Mouse (Mus musculus) layer of hippocampus, adult 2 months (tissue): ENCODE measurements at regions not wholly inside any gene's neighbourhood (a gene's known extent, or its start where the extent isn't known, plus 50 kb on each side); places are given as distances from the start of the nearest gene placed in this dataset.
A peak's percentile ranks its signal among the peaks of the same experiment; 100 is the strongest.

Experiments
- DNase-seq, 2 experiments: peaks; one replicate each; pipeline ENCODE4 v3.0.0; 2022; ENCODE audit warnings: low spot score in 2 of 2
- H3K27ac ChIP-seq: fragments of 200-600 bp; 2 replicates; pipeline ENCODE4 v1.8.1; 2022
- H3K4me3 ChIP-seq: fragments of 200-600 bp; 2 replicates; pipeline ENCODE4 v1.8.1; 2022; ENCODE audit warnings: mild to moderate bottlenecking
- CTCF ChIP-seq: fragments of 200-600 bp; conservative IDR thresholded peaks from 2 replicates; pipeline ENCODE4 v1.8.1; 2022; ENCODE audit warnings: antibody characterized with exemption, mild to moderate bottlenecking, moderate library complexity

DNA sequence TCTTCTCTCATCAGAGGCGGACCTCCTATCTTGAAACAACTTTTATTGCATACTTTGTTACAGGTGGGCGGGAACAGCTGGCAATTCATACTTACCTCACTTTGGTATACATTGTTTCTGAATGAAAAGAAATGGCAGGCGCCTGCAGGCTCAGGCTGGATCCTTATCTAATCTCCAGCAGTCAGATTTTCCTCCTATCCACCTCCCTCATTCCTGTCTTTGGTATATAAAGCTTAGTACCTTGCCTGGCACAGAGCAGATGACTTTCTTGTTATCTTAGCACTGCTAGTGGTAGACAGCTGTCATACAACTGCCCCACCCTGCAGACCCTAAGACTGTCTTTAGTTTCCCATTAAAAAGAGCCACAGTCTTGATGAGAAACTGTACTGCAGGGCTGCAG is 226.8 kb upstream of the Ghitm start:
- Histone ChIP-seq H3K27ac (no peak overlapping the region), H3K4me3 (no peak overlapping the region)
- no peak for DNase-seq
- TF ChIP-seq CTCF, result no peak

DNA sequence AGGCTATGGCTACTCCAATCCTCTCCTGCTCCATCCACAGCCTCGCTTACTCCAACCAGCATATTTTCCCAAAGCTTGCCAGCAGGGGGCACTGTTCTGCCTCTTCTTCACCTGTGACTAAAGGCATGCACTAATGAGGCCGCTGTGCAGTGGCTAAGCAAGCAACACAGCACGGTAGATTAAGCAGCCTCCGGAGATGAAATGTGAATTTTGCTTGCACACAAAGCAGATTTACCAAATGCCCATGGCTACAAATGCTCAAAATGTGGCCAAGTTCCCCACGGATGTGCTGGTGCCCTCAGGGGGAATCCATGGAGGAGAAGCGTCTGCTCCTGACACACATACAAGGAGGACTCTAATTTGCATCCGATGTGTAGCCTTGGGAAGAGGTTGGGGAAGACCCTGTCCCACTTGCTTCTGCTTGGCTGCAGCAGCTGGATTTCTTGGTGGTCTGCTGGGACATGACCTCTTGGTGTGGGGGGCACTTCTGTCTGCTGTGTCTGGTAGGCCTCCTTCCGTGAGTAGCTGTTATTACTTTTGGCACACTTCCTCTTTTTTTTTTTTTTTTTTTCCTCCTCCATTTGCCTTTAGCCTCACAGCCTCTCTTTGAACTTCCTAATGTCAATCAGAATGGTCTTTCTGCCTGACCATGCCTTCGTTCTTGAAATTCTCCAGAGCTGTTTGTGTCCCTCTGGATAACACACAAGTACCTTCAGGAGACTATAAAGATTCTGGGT is 221.1 kb upstream of the Ghitm start:
- TF ChIP-seq CTCF, result peak; percentile 88
- H3K4me3 ChIP-seq, result no peak overlapping the region
- peak; percentile 78 to 79 for DNase-seq

DNA sequence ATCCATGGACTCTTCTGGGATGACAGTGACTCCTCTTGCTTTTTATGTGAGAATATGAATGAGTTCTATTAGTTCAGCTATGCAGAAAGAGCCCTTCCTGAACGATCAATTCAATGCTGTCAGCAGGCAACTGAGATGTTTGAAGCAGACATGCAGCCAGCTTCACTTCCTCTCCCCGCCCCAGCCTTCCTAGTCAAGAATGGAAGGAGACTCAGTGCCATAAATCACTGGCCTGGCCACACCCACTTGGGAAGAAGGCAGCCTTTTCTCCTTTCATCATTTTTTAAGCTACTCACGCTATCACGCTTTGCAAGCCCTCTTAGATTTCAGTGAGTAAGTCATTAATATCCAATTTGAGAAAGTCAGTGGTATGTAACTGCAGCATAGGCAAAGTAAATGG is 188.3 kb upstream of the Ghitm start:
- DNase-seq, result no peak
- Histone ChIP-seq H3K4me3 (no peak overlapping the region), H3K27ac (no peak overlapping the region)
- no peak for TF ChIP-seq CTCF

More for the DNA sequence above, 221.1 kb upstream of the Ghitm start:
- H3K27ac ChIP-seq, result no peak overlapping the region

DNA sequence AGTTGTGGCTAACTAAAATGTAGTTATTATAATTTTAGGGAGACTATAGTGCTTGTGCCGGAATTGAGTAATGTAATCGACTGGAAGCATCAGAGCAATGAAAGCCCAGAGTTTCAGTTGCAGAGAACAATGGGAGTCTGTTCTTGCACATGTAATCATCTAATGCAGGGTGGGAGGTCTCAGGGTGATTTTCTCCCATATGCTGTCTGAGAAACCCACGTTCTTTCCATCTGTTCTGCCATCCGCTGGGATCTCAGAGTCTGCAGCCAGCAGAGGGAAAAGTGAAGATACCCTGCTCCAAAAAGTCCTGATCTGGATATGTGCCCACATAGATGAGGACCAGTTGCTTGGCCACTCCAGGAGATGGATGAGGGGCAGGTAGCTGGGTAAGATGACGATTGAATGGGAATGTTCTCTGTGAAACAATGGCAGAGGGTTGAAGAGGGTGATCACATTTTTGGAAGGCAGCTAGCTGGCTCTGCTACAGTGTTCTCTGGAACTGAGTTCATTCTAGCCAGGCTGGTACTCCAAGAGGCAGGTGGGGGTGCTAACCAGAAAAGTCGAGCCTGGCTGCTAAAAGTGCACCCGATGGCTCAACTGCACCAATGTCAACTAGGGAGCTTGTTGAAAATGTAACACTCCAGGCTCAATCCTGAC is 180.3 kb upstream of the Ghitm start:
- Histone ChIP-seq H3K4me3 (no peak overlapping the region), H3K27ac (peak overlapping the region; percentile 61)
- TF ChIP-seq CTCF, result no peak
- DNase-seq, result peak; percentile 46 to 60

DNA sequence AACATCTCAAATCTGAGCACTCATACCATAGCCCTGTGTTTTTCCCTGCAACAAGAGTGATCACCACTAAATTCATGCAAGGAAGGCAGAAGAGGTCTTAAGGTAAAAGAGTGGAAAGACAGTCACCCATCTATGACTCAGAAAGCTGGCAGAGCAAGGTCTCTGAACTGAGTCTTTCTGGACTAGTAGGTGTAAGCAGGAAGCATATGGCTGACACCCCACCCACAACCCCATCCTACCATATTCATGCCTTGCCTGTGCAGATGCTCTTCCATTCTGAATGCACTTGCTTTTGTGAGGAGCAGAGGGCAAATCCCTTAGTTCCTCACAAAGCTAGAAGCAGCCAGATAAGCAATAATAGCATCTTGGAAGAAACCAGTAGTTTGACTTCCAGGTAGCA is 178.8 kb upstream of the Ghitm start:
- no peak for TF ChIP-seq CTCF
- no peak for DNase-seq
- no peak overlapping the region for H3K4me3 ChIP-seq

DNA sequence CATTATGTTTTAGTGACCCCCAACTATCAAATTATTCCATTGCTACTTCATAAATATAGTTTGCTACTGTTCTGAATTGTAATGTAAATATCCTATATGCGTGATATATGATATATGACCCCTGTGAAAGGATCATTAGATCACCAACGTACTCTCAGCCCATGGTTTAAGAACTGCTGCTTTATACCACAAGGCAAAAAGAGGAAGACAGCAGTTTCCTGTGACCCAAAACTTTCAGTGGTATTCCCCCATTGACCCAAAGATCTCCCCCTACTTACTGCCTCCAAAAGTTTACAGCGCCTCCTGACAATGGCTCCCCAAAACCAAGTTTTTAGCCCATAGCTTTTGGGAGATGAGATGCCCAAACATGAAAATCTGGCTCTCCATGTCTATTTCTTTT is 177.8 kb upstream of the Ghitm start:
- H3K4me3 ChIP-seq, result no peak overlapping the region
- TF ChIP-seq CTCF, result no peak
- no peak for DNase-seq
- no peak overlapping the region for H3K27ac ChIP-seq

More for the DNA sequence above, 178.8 kb upstream of the Ghitm start:
- H3K27ac ChIP-seq, result no peak overlapping the region

DNA sequence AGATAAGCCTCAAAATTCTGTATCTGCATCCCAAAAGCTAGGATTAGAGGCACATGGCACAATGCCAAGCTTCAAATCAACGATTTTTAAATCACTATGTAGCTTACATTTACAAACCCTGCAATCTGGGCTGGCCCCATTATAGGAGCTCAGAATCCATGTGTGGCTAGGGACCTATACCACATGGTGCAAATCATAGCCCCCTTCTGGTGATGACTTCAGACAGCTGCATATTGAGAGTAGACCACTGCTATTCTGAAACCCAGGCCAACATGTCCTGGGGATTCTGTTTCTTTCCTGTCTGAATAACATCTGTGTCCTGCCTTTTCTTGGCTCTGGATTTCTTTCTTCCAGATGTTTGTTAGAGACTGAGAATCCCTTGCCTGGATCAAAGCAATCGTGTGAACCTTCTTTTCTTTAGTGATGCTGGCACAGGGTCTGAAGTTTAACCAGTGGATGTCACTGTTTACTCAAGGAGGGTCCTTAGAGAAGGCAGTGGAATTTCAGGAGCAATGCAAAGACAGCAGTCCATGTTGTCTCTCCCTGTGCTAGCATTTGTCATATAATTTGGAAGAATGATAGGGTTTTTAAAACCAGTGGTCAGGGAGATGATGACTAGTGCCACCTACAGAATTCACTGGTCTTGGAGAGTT is 171.7 kb upstream of the Ghitm start:
- Histone ChIP-seq H3K4me3 (no peak overlapping the region), H3K27ac (no peak overlapping the region)
- TF ChIP-seq CTCF, result no peak
- DNase-seq, result no peak

DNA sequence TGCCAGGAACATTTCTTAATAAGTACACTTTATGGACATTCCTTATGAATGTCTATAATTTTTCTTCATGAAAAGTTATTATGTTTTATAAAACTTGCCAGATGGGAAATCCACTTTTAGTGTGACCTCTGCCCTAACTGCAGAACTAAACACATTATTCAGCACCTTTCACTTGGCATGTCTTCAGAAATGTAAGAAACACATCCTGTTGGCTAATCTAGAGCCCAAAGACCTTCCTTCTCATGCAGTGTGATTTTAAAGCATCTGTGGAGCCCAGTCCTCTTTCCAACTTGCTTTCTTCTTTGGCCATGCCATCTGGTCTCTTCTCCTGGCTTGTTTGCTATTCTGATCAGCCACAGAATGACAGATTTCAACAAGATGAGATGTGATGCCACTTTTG is 163.6 kb upstream of the Ghitm start:
- DNase-seq, result no peak
- no peak overlapping the region for H3K27ac ChIP-seq
- TF ChIP-seq CTCF, result no peak
- no peak overlapping the region for H3K4me3 ChIP-seq

DNA sequence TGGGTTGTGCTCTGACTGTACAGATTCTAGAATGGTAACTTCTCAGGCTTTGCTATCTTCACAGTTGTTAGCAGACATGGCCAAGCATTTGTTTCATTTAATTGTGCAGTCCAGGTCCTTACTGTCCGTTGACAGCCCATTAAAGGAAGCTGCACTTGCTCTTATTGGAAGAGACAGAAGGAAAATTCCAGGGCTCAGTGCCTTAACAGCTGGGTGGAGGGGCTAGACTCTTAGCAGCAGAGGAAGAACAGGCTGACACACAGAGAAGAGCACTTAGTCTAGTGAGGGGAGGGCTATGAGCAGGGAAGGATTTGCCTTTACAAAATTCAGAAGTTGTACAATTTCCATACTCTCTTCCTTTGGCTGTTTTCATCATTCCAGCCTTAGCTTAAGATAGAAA is 161.5 kb upstream of the Ghitm start:
- no peak for DNase-seq
- Histone ChIP-seq H3K4me3 (no peak overlapping the region), H3K27ac (no peak overlapping the region)
- no peak for TF ChIP-seq CTCF

DNA sequence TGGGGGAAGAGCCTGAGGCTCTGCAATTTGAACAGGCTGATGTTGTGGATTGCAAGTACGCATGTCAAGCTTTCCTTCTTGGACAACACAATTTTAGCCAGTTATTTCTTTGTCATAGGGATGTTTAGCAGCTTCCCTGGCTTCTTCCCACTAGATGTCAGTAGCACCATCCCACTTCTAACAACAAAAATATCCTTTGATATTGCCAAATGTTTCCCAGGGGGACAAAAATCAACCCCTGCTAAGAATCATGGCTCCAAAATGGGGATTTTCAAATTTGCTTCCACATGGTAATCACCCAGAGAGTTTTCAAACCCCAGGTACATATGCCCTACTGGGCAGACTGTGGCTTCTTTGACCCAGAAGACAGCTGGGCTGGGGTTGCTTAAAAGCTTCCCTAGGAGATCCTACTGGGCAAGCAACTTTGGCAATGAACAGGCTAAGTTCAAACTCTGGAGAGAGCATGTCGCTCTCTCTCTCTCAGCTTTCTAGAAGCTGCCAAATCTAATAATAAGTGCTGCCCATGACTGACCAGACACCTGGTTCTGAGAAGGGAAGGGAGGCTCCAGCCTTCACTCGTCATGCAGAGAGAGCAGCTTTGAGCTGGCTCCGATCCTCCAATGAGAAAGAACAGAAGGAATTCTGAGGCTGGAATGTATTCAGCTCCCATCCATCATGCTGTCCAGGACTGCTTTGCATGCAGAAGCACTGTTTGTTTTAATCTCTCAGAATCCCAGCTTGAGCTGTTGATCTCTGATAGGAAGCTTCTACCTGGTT is 157.2 kb upstream of the Ghitm start:
- Histone ChIP-seq H3K27ac (no peak overlapping the region), H3K4me3 (no peak overlapping the region)
- DNase-seq, result no peak
- peak; percentile 74 for TF ChIP-seq CTCF

DNA sequence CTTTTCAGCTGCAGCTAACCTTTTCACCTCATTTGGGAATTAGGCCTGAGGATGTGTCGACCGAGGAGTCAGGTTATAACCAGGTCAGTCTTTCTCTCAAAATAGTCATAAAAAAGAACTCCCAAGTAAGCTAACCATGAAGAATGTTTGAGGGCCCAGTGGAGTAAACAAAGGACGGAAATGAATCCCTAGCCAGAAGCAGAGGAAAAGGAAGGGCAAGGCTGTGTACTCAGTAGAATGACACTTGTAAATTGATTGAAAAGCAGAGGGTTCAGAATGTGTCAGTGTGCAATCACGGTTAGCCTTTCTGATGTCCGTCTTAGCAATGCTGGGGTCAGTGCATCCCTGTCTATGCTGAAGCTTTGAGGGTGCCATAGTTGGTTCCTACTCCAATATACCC is 149.3 kb upstream of the Ghitm start:
- TF ChIP-seq CTCF, result no peak
- no peak overlapping the region for H3K4me3 ChIP-seq

DNA sequence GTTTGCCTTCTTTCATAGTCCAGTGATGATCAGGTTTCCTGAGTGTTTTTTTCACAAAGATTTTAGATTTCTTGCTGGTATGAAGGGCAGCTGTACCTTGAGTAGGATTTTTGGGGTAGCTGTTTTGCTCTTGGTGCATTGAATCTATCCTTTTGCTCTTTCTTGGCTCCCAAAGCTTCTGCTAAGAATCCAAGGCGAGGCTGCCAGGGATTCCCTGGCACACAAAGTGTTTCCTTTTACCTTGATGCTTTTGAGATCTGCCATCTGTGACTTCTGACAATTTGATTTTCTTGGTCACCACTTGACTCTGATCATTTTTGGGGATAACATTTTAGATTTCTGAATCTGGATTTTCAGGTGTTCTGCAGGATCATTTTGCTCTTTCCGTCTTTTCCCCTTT is 144.3 kb upstream of the Ghitm start:
- Histone ChIP-seq H3K27ac (no peak overlapping the region), H3K4me3 (no peak overlapping the region)
- TF ChIP-seq CTCF, result no peak
- no peak for DNase-seq

More for the DNA sequence above, 149.3 kb upstream of the Ghitm start:
- no peak for DNase-seq
- no peak overlapping the region for H3K27ac ChIP-seq
